Mouse (Mus musculus) neutrophil, adult 83 days (primary cell): ENCODE data around the gene Vasn. TPM values are rescaled to one million over a fixed set of nuclear protein-coding genes. Genes with fewer than 3 reads are reported as not detected.

Source experiments
- total RNA-seq, 2 experiments: library from RNA; stranded (reverse); gene quantifications; one replicate each; pipeline ENCODE4 v1.2.4; 2023

The Vasn gene
- under 1 TPM; 0.42 TPM for total RNA-seq

GRCm38 (mm10) chr16:4639831-4640237 is at the start of gene Vasn, which contains the start of gene Dnaja3:
Vasn (plus strand) TSS chr16:4639941.
Dnaja3 (plus strand) TSS chr16:4639989.

DNA sequence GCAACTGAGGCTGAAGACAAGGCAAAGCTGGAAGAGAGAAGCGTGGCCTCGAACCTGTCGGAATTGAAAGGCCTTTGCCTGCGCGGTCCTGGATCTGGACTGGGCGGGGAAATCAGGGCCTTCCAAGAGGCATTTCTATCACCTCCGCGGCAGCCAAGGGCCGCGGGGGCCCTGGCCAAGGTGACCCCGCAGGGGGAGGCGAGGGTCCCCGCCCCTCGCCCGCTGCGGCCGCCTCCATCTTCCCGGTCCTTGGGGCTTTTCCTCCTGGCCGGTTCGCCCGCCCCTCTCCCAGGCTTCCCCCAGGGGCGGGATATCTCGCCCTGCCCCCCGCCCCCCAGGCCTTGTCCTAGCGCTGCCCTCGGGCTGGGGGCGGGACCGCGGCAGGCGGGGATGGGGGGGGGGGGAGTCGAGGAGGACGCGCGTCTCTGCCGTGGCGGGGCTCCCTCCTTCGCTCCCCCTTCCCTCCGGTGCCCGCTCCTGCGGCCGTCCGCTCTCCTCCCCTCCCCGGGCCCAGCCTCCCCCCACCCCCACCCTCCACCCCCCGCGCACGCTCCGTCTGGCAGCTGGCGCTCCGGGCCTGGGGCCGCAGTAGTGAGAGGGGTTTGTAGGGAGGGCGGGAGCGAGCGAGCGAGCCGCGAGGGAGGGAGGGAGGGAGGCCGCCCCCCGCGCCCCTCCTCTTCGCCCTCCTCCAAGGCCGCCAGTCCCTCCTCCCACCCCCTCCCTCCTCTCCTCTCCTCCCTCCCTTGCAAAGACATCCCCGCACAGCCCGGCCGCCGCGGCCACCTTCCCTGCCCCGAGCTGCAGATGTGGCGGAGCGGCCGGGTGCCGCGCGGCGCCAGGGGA is 45.5 kb upstream of the Vasn start, which contains the start of gene Glis2:
Glis2 (plus strand) TSS at position 743 of the 843 bp plus-strand sequence.

DNA sequence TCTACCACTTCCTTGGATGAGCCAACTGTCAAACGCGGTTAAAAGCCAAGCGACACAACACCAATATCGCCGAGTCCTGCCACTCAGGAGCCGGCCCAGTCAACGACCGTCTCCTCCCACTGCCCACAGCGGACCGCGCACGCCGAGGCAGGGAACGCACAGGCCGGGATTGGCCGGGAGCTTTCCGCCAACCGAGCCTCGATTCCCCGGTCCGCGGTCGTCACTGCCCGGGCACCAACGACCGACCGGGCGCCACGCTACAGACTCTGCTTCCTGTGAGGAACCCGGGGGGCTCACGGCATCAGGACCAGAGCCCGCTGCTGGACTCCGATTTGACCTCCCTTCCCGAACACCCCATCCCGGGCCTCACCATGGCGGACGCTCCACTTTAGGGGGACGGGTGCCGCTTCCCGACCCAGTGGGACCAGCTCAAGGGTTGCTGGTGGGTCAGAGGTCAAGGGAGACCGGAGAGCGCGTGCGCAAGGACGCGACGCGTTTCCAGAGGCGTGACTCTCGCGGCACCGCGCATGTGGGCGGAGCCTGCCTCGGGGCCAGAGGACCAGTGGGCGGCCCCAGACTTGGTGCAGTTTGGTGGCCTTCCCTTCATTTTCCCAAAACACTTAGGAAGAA is 15.1 kb upstream of the Vasn start, which contains the start of gene Pam16:
Pam16 (minus strand) TSS at position 508 of the 630 bp plus-strand sequence.

GRCm38 (mm10) chr16:4679121-4680018 is 39.6 kb downstream of the Vasn start, which contains the start of gene Coro7:
Coro7 (minus strand) TSS chr16:4679777.

Other genes starting within 250 kb of the Vasn start
- gene Adcy9, start 219.4 kb upstream of the Vasn start, total RNA-seq, result 10 to 100 TPM in 1 of 2 experiments, 1 to 10 TPM in 1; 8.5 to 10.8 TPM
- gene Srl, start 98.1 kb upstream of the Vasn start, total RNA-seq, result 1 to 10 TPM; 1.2 to 3.2 TPM
- 10 to 100 TPM in 1 of 2 experiments, 1 to 10 TPM in 1; 8.1 to 10.4 TPM for gene Tfap4, start 80.1 kb upstream of the Vasn start, total RNA-seq
- under 1 TPM; 0.62 to 0.79 TPM for gene Glis2, start 45.2 kb upstream of the Vasn start, total RNA-seq
- gene Pam16, start 15.0 kb upstream of the Vasn start, total RNA-seq, result 10 to 100 TPM; 38.5 to 42.4 TPM
- gene Dnaja3, start within 50 bp of the Vasn start, total RNA-seq, result 10 to 100 TPM; 12.2 to 14.4 TPM
- 100 to 1,000 TPM; 211 to 233 TPM for gene Coro7, start 39.8 kb downstream of the Vasn start, total RNA-seq
- gene Nmral1, start 79.4 kb downstream of the Vasn start, total RNA-seq, result 10 to 100 TPM; 20.7 to 28.1 TPM
- gene Hmox2, start 86.4 kb downstream of the Vasn start, total RNA-seq, result 10 to 100 TPM; 49.4 to 52.9 TPM
- gene Cdip1, start 150.4 kb downstream of the Vasn start, total RNA-seq, result 10 to 100 TPM; 12.9 to 14.2 TPM
- gene 4930562C15Rik, start 195.5 kb downstream of the Vasn start, total RNA-seq, result not detected
- 10 to 100 TPM; 47.8 to 49.8 TPM for gene Ubald1, start 240.4 kb downstream of the Vasn start, total RNA-seq
- 10 to 100 TPM; 55.9 to 58.3 TPM for gene Mgrn1, start 246.3 kb downstream of the Vasn start, total RNA-seq